Mouse (Mus musculus) heart, postnatal 4 days (tissue): ENCODE data around the gene Mapk8ip1. TPM values are rescaled to one million over a fixed set of nuclear protein-coding genes. Genes with fewer than 3 reads are reported as not detected.
"Not testable (repeated sequence)": the region's sequence is repeated elsewhere in the genome, so short reads cannot be mapped to it uniquely, and the experiment has no call there.

Experiments used
- DNase-seq: peaks from one replicate; pipeline ENCODE4 v3.0.0; 2021
- total RNA-seq, 2 experiments: library from RNA; stranded (reverse); gene quantifications; 2 replicates each; pipeline ENCODE4 v1.2.3; 2021

Gene Mapk8ip1
- total RNA-seq, 2 experiments from 2014 or later: 7.9 to 8.1 TPM

- DNase-seq: peak; percentile 67
These were observed 23.6 kb upstream of the Mapk8ip1 start for GRCm38 (mm10) chr2:92424462-92425308.

DNA sequence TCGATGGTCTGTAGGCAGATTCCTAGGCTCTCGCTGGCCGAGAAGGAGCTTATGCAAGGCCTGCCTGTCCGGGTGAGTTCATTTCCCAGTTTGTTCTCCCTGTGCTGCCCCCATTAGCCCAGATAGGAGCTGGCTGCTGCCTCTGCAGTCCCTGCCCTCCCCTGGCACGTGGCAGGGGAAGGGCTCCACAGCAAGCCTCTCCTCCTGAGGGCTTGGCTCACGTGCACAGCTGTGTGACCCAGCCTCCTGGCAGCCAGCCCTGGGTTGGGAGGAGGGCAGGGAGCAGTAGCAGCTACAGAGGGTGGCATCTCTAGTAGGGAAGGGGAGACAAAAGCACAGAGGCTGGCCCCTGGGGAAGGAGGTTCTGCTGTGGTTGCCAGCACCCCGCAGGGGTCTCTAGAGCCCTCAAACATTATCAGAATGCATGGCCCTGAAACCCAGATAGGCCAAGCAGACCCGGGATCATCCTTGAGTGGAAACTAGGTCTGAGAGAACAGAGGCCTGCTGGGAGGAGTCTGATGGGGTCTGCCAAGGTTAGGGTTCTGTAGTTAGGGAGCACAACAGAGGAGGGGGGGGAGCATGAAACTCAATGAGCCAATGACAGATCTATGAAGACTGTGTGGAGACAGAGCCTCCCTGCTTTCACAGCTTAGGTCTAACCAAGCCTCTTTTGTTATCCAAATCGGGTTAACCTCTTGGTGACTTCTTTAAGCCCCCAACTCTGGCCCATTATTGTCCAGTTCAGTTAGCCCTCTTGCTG lies 22.8 kb upstream of the Mapk8ip1 start:
- DNase-seq: peak; percentile 97

DNA sequence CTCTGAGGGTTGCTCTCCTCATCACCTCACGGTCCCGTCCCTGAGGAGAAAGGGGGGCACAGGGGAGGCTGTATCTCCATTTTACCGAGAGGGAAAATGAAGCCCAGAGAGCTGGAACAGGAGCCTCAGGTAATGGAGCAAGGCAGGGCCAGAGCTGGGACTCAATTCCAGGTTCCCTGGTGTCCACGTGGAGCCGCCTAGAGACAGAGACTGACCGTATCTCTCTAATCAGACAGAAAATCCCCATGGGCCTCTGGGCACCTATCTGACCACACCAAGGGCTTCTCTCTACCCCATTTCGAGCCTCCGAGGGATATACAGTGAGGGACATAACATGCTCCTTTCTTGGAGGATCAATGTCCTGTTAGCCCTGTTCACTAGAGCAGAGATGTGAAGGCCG lies 22.1 kb upstream of the Mapk8ip1 start:
- no peak for DNase-seq

- no peak for DNase-seq
These were observed 21.5 kb upstream of the Mapk8ip1 start for GRCm38 (mm10) chr2:92422388-92423135.

DNA sequence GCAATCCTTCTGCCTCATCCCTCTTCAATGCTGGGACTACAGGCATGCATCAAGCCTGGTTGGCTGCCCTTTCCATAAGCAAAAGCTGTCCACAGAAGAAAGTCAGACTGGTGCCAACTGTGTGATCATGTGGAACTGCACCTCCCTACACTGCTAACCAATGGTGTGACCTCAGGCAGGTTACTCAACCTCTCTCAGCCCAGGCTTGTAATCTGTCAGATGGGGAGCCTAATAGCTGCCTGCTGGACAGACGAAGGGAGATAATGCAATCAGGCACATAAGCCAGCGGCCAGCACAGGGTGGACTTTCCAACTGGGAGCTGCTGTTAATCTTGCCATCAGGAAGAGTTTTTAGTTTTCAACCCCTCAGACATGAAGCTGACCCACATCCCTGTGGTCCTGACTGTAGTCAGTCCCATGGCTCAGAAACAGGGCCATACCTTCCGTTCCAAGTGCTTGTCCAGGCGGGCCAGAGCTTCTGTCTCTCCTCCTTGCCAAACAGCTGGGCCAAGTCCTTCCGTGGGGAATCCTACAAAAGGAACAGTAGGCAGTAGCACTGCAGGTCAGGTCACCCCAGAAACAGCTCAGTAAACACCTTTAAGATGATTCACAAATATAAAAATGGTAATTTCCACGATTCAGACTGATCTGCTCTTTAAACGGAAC lies 20.8 kb upstream of the Mapk8ip1 start:
- DNase-seq: no peak

- peak; percentile 48 for DNase-seq
These were observed 10.6 kb upstream of the Mapk8ip1 start for GRCm38 (mm10) chr2:92411705-92412104.

DNA sequence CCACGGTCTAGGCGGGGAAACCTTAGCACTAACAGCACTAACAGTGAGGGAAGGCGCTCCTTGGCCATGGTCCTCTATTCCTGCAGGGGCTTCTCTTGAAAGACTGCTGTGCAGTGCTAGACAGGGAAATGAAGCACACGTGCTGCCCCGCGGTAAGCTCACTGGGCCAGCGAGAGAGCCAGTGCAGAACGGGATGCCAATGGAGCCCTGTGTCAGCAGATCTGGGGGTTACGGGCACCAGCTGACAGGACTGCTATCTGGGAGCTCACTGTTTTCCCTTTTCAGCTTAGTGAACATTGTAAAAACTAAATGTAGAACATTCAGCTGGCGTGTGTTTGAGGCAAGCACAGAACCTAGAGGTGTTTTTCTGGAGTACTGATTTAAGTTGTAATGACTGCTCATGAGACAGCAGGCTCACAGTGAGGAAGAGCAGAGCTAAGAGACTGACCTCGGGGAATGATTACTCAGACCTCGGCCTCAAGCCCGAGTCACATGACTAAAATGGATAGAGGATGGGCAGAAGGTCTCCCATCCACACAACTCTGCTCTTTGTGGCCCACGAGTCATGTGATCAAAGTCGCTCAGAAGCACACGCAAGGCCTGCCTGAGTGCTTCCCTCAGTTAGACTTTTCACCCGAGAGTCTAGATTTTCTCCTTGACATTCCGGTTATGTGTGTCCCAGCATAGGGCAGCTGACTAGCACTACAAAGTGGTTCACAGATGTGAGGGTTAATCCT lies 7.4 kb upstream of the Mapk8ip1 start:
- no peak for DNase-seq

GRCm38 (mm10) chr2:92405687-92406086 lies 4.6 kb upstream of the Mapk8ip1 start:
- peak; percentile 4 for DNase-seq

- no peak for DNase-seq
These were observed 3.7 kb upstream of the Mapk8ip1 start for GRCm38 (mm10) chr2:92404737-92405136.

- DNase-seq: no peak
These were observed 2.8 kb upstream of the Mapk8ip1 start for GRCm38 (mm10) chr2:92403776-92404319.

GRCm38 (mm10) chr2:92402591-92403326 lies 1.7 kb upstream of the Mapk8ip1 start:
- no peak for DNase-seq

- DNase-seq: no peak
These were observed 381 bp downstream of the Mapk8ip1 start for GRCm38 (mm10) chr2:92400682-92401081.

DNA sequence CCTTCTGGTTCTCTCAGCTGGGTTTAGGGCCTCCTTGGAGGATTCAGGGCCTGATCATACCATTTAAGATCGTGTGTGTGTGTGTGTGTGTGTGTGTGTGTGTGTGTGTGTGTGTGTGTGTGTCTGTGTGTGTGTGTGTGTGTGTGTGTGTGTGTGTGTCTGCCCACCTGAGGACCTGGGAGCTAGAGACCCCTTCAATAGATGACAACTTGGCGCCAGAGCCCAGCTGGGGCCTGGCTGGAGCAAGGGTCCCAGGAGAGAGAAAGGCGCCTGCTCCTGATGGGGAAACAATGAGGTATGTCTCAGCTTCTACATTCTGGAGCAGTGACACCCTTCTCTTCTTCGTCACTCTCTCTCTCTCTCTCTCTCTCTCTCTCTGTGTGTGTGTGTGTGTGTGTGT lies 1.2 kb downstream of the Mapk8ip1 start:
- DNase-seq: not testable (repeated sequence)

DNA sequence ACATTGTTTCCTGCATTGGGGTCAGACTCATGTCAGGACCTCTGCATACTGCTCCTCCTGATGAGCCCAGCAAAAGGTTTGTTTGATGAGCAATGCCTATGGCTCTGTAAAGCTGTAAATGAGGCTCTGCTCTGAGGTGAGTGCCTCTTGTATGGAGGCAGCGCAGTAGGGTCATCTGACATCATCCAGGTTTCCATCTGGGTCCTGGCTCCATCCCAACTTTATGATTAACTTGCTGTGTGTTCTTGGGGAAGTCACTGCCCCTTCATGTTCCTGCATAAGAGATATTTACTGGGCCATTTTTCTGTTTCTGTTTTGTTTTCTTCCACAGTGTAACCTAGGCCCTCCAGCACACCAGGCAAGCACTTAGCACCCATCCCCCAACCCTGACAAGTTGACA lies 3.6 kb downstream of the Mapk8ip1 start:
- DNase-seq: no peak

GRCm38 (mm10) chr2:92395535-92395934 lies 5.5 kb downstream of the Mapk8ip1 start:
- no peak for DNase-seq

GRCm38 (mm10) chr2:92392318-92393264 lies 8.5 kb downstream of the Mapk8ip1 start:
- peak; percentile 37 for DNase-seq

DNA sequence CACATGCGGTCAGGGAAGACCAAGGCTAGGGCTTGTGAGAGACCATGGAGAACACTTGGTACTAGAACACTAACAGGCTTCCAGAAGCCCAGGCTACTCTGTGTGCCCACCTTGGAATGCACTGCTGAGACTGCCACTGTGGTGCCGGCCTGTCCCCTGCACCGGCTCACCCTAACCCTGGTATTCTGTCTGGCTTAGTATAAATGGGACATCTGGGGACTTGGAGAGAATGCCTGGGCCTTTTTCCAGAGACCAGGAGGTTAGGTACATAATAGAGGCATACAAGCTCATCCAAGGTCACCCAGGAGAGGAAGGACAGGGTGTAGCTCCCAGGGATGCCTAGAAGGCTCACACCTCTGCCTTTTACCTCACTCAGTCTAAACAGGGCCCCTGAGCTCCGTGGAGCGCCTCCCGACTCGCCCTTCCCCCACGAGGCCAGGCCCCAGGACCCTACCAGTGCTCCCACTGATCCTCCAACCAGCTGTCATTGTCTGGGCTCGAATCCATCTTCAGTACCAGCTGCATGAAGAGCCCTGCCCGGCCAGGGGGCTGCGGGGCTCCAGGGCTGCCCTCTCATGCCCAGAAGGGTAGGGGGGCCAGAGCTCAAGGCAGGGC lies 9.3 kb downstream of the Mapk8ip1 start:
- DNase-seq: no peak

DNA sequence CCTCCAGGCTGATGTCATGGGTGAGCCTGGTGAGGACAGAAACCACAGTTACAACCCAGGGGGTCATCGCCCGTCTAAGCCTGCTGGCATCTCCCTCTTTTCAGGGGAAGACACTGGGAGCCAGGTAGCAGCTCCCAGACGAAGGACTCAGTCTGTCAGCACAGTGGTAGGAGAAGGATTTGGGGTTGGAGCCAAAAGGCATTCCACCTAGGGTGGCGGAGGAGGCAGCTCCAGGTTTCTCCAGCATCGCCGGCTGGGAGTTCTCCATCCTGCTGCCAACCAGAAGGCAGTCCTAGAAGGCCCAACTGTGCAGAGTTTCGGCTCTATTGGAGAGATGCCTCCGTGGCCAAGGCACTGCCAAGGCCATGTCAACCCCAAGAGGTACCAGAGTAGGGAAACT lies 9.9 kb downstream of the Mapk8ip1 start:
- DNase-seq: no peak
